Mouse (Mus musculus): Measurements from ENCODE around the gene Gigyf2.

The Gigyf2 gene

GRCm38 (mm10) chr1:87316672-87317071 is 10.1 kb upstream of the Gigyf2 start:
- no peak for DNase-seq (ENCODE audit: low spot score in 2 of 2)

- no peak for DNase-seq (ENCODE audit: low spot score in 2 of 2)
Measured at GRCm38 (mm10) chr1:87321071-87321470, 5.7 kb upstream of the Gigyf2 start.

GRCm38 (mm10) chr1:87322778-87323177 is 4.0 kb upstream of the Gigyf2 start:
- DNase-seq (ENCODE audit: low spot score in 2 of 2) = no peak

- no peak for DNase-seq (ENCODE audit: low spot score in 2 of 2)
Measured at GRCm38 (mm10) chr1:87324649-87325048, 2.1 kb upstream of the Gigyf2 start.

- DNase-seq (ENCODE audit: low spot score in 2 of 2) = peak; percentile 32 to 34
Measured at GRCm38 (mm10) chr1:87327165-87327861, 515 bp downstream of the Gigyf2 start.

GRCm38 (mm10) chr1:87331774-87332173 is 5.0 kb downstream of the Gigyf2 start:
- DNase-seq (ENCODE audit: low spot score in 2 of 2) = no peak

GRCm38 (mm10) chr1:87350576-87350975 is 23.8 kb downstream of the Gigyf2 start:
- no peak for DNase-seq (ENCODE audit: low spot score in 2 of 2)

- no peak for DNase-seq (ENCODE audit: low spot score in 2 of 2)
Measured at GRCm38 (mm10) chr1:87360276-87360675, 33.5 kb downstream of the Gigyf2 start.

GRCm38 (mm10) chr1:87378024-87378560 is 51.3 kb downstream of the Gigyf2 start:
- no peak for DNase-seq (ENCODE audit: low spot score in 2 of 2)

- no peak for DNase-seq (ENCODE audit: low spot score in 2 of 2)
Measured at GRCm38 (mm10) chr1:87379919-87380318, 53.1 kb downstream of the Gigyf2 start.

- no peak for DNase-seq (ENCODE audit: low spot score in 2 of 2)
Measured at GRCm38 (mm10) chr1:87381152-87381551, 54.4 kb downstream of the Gigyf2 start.

- DNase-seq (ENCODE audit: low spot score in 2 of 2) = no peak
Measured at GRCm38 (mm10) chr1:87386436-87387092, 59.8 kb downstream of the Gigyf2 start.

GRCm38 (mm10) chr1:87393444-87394195 is 66.8 kb downstream of the Gigyf2 start:
- DNase-seq (ENCODE audit: low spot score in 2 of 2) = no peak

- DNase-seq (ENCODE audit: low spot score in 2 of 2) = no peak
Measured at GRCm38 (mm10) chr1:87394594-87394993, 67.8 kb downstream of the Gigyf2 start, which contains the start of gene Kcnj13. Kcnj13 (minus strand) TSS chr1:87394729.

GRCm38 (mm10) chr1:87396923-87397586 is 70.3 kb downstream of the Gigyf2 start:
- no peak for DNase-seq (ENCODE audit: low spot score in 2 of 2)

- DNase-seq (ENCODE audit: low spot score in 2 of 2) = no peak
Measured at GRCm38 (mm10) chr1:87404710-87405109, 77.9 kb downstream of the Gigyf2 start.

GRCm38 (mm10) chr1:87406012-87406411 is 79.2 kb downstream of the Gigyf2 start:
- no peak for DNase-seq (ENCODE audit: low spot score in 2 of 2)

GRCm38 (mm10) chr1:87409380-87409779 is 82.6 kb downstream of the Gigyf2 start:
- no peak for DNase-seq (ENCODE audit: low spot score in 2 of 2)

- DNase-seq (ENCODE audit: low spot score in 2 of 2) = peak in 1 of 2 experiments; percentile 7
Measured at GRCm38 (mm10) chr1:87418733-87419132, 91.9 kb downstream of the Gigyf2 start.

- no peak for DNase-seq (ENCODE audit: low spot score in 2 of 2)
Measured at GRCm38 (mm10) chr1:87435125-87435524, 108.3 kb downstream of the Gigyf2 start.

- DNase-seq (ENCODE audit: low spot score in 2 of 2) = no peak
Measured at GRCm38 (mm10) chr1:87436583-87436982, 109.8 kb downstream of the Gigyf2 start.
